Mouse (Mus musculus) ES-E14 (cell line): ENCODE data around the gene Rasa3.

Experiments used
- HCFC1 ChIP-seq: IDR thresholded peaks from 2 replicates; pipeline ENCODE4 v1.6.1; 2012; ENCODE audit warnings: low read length, inconsistent platforms, borderline replicate concordance; ENCODE audit not compliant: insufficient read depth
- ZC3H11A ChIP-seq: IDR thresholded peaks from 2 replicates; pipeline ENCODE4 v1.6.1; 2012; ENCODE audit warnings: low read depth, mild to moderate bottlenecking, inconsistent platforms, low read length, borderline replicate concordance

DNA sequence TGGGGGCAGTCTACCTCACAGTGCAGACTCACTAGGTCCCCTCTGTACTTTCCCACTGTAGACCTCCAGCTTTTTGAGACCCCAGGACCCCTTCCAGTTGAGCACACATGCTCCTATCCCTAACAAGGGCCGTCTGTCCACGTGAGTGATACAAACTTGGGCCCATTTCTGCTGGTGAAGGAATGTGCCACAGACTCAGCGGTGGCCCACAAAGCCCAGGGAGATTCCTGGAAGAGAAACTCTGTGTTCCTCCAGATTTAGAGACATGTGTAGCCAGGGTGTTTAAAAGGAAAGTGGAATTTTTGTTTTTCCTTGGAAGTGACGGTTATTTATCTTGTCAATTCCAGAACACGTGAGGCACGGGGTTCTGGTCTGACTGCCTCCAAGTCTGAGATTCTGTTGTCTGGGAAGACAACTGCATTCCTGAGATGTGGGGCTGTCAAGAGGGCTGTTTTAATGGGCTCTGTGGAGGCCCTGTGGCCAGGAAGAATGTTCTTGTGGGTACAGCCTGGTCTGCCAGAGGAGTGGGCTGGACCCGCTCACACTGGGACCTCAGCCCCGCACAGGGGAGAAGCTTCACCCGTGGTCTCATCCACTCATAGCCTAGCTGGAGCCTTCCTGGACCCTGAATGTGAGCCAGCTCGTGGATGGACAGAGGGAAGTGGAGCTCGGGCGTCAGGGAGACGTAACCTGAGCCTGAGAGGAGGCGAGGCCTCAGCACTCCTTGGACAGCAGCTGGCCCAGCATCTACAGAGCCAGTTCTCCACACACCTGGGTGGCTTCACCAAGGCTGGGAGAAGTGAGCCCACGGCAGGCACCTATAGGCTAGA is 148.2 kb downstream of the Rasa3 start:
- TF ChIP-seq ZC3H11A (no peak), HCFC1 (no peak)
